Mouse (Mus musculus) C2C12 (cell line): ENCODE measurements at regions not wholly inside any gene's neighbourhood (a gene's known extent, or its start where the extent isn't known, plus 50 kb on each side); places are given as distances from the start of the nearest gene placed in this dataset.

Experiments
- CEBPB ChIP-seq: IDR thresholded peaks from one replicate; pipeline ENCODE4 v1.6.1; 2011; ENCODE audit warnings: low read depth, mild to moderate bottlenecking, control low read depth, moderate library complexity
- CTCF ChIP-seq: IDR thresholded peaks from one replicate; pipeline ENCODE4 v1.5.1; 2011; ENCODE audit not compliant: control insufficient read depth, insufficient read depth, insufficient read length
- MAX ChIP-seq: IDR thresholded peaks from one replicate; pipeline ENCODE4 v1.6.1; 2011; ENCODE audit warnings: mild to moderate bottlenecking, control low read depth
- MYOD1 ChIP-seq: IDR thresholded peaks from one replicate; pipeline ENCODE4 v1.6.1; 2011; ENCODE audit warnings: low read depth; ENCODE audit not compliant: control insufficient read depth, insufficient read length
- USF1 ChIP-seq: IDR thresholded peaks from one replicate; pipeline ENCODE4 v1.6.1; 2011; ENCODE audit warnings: low read depth, mild to moderate bottlenecking, control low read depth, moderate library complexity

GRCm38 (mm10) chr1:137806742-137807141, 368.8 kb downstream of the Ptprc start:
- no peak for TF ChIP-seq CTCF
- TF ChIP-seq CEBPB = no peak
- no peak for TF ChIP-seq USF1
- TF ChIP-seq MAX = no peak
- TF ChIP-seq MYOD1 = no peak
